Mouse (Mus musculus) 3T3-L1 (cell line): ENCODE data around the gene Srek1ip1.

ENCODE experiments used
- DNase-seq: peaks from one replicate; pipeline ENCODE4 v3.0.0-alpha.2; 2015; ENCODE audit warnings: low read depth, low spot score

The Srek1ip1 gene

GRCm38 (mm10) chr13:104843295-104844089 lies 51.2 kb downstream of the Srek1ip1 start:
- no peak for DNase-seq

DNA sequence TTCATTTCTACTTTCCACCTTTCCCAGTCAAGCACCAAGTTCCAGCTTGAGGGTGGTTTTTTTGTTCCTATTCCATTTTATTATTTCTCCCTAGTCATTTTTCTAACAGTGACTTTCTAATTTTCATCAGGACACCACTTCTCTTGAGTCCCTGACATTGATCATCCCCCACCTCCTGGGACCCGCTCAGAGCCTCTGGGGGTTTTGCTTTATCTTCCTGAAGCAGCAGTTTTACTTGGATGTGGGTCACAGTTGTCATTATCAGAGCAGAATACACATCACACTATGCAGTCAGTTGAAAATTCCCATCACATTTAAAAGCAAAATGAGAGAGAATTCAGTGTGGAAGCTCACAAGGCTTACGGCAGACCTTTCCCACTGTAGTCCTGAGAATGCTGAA lies 61.4 kb downstream of the Srek1ip1 start:
- DNase-seq, result no peak

- no peak for DNase-seq
These were observed 71.1 kb downstream of the Srek1ip1 start, which contains the start of gene Shisal2b for GRCm38 (mm10) chr13:104863127-104863979. Gene Shisal2b, minus strand, starts transcription at chr13:104863893.

DNA sequence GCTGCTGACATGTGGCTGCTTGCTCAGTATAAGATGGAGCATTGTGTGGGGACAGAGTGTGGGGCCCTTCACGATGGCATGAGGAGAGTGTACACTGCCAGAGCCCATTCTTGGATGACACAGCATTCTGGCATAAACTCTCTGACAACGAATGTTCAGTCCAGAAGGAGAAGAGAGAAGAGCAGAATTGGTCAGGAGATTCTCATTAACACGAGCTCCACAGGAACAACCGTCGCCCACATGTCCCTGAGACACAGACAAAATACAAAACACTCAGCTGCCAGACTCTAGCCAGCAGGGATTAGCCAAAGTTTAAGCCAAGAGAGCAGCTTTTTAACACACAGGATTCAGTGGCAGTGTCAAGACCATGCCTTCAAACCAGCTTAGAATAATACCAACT lies 74.4 kb downstream of the Srek1ip1 start:
- DNase-seq, result no peak

DNA sequence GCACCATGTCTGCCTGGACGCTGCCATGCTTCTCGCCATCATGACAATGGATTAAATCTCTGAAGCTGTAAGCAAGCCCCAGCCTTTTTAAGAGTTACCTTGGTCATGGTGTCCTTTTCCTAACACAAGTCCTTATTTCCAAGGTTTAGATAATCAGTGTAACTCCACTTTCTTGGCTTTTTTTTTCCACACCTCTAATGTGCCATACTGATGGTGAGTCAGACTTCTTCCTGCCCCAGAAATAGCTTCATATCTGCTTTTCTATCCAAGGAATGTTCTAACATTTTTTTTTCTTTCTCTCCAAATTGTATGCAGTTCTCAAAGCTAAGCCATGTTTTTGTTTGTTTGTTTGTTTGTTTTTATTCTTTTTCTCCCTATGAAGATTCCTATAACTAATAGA lies 77.6 kb downstream of the Srek1ip1 start:
- peak; percentile 56 for DNase-seq

GRCm38 (mm10) chr13:104878508-104878907 lies 86.2 kb downstream of the Srek1ip1 start:
- DNase-seq, result no peak

- DNase-seq, result no peak
These were observed 91.4 kb downstream of the Srek1ip1 start for GRCm38 (mm10) chr13:104883566-104884249.

- DNase-seq, result no peak
These were observed 94.2 kb downstream of the Srek1ip1 start for GRCm38 (mm10) chr13:104886308-104887032.
